Comparison of ENCODE assay signal across 17 mouse cellular contexts in genomic region chr13:18172334-18172733, GRCm38 (mm10).
DNase-seq lines count a peak whose midpoint lies in the region; ATAC-seq and TF ChIP-seq lines count a peak whose summit lies in the region.
"Had no signal": no experiment of that assay in that cellular context is flagged by ENCODE, and none has a peak within 500 bp of the region (broad histone marks: within the 10 kb centered on the region; RNA-seq: fewer than 3 reads in every experiment).

No protein-coding gene starts in this region.

- H3K79me2 ChIP-seq in liver, adult 2 months (ENCODE audit: control insufficient read depth, insufficient read depth, low read length): no peaks in the 10 kb centered on the region

- H3K9me3 ChIP-seq in hindbrain, embryonic 13.5 days: no peaks in the 10 kb centered on the region
- no peaks in the 10 kb centered on the region for H3K9me3 ChIP-seq in hindbrain, embryonic 12.5 days (replicated peaks)
- H3K9me3 ChIP-seq in kidney, embryonic 14.5 days (ENCODE audit: control insufficient read depth, low read length): no peaks in the 10 kb centered on the region
- H3K9me3 ChIP-seq: embryonic facial prominence, embryonic 10.5 days; heart, embryonic 13.5 days; intestine, embryonic 15.5 days; liver, embryonic 15.5 days had no signal

- H3K27ac ChIP-seq in hindbrain, embryonic 13.5 days: 0 out of 2 replicates have a peak overlapping the region, but pooled peaks have one; percentile 18
- H3K27ac ChIP-seq in hindbrain, embryonic 12.5 days: no peak overlapping the region
- H3K27ac ChIP-seq in kidney, adult 2 months (ENCODE audit: insufficient read depth, low read depth, low read length): no peak overlapping the region
- no peak overlapping the region for H3K27ac ChIP-seq in kidney, embryonic 14.5 days (ENCODE audit: low read depth, low read length)
- H3K27ac ChIP-seq in liver, adult 2 months (replicated peaks; ENCODE audit: insufficient read depth, low read depth, low read length): no peak overlapping the region
- H3K27ac ChIP-seq: embryonic facial prominence, embryonic 10.5 days; heart, embryonic 13.5 days; intestine, embryonic 15.5 days; liver, embryonic 15.5 days had no signal

- DNase-seq in kidney, adult 2 months: peak; percentile 34
- peak; percentile 60 for DNase-seq in liver, adult 2 months (ENCODE audit: extremely low read depth, low read depth, low spot score)
- DNase-seq in layer of hippocampus, postnatal 10 days (ENCODE audit: low spot score in 2 of 2): no peak
- DNase-seq in gastrocnemius, postnatal 10 days: no peak
- DNase-seq: gastrocnemius, postnatal 36 days; layer of hippocampus, adult 9-11 months; lung, postnatal 14 days; right cerebral cortex, postnatal 4 days; thymus, adult 18-20 months had no signal

- no peak overlapping the region for H3K4me3 ChIP-seq in hindbrain, embryonic 13.5 days
- H3K4me3 ChIP-seq in hindbrain, embryonic 12.5 days: no peak overlapping the region
- no peak overlapping the region for H3K4me3 ChIP-seq in kidney, adult 2 months (ENCODE audit: insufficient read depth, low read depth, low read length)
- no peak overlapping the region for H3K4me3 ChIP-seq in kidney, embryonic 14.5 days (ENCODE audit: low read length)
- no peak overlapping the region for H3K4me3 ChIP-seq in liver, adult 2 months (ENCODE audit: insufficient read depth, low read depth, low read length)
- H3K4me3 ChIP-seq: embryonic facial prominence, embryonic 10.5 days; heart, embryonic 13.5 days; intestine, embryonic 15.5 days; liver, embryonic 15.5 days had no signal

- no peaks in the 10 kb centered on the region for H3K36me3 ChIP-seq in hindbrain, embryonic 13.5 days
- H3K36me3 ChIP-seq in hindbrain, embryonic 12.5 days: no peaks in the 10 kb centered on the region
- no peaks in the 10 kb centered on the region for H3K36me3 ChIP-seq in kidney, adult 2 months (ENCODE audit: control insufficient read depth, insufficient read depth, low read length)
- no peaks in the 10 kb centered on the region for H3K36me3 ChIP-seq in kidney, embryonic 14.5 days (ENCODE audit: control insufficient read depth, insufficient read depth, low read length)
- no peaks in the 10 kb centered on the region for H3K36me3 ChIP-seq in liver, adult 2 months (ENCODE audit: control insufficient read depth, insufficient read depth, low read length)
- H3K36me3 ChIP-seq: embryonic facial prominence, embryonic 10.5 days; heart, embryonic 13.5 days; intestine, embryonic 15.5 days; liver, embryonic 15.5 days had no signal

- H3K4me2 ChIP-seq in hindbrain, embryonic 13.5 days: no peak overlapping the region
- no peak overlapping the region for H3K4me2 ChIP-seq in hindbrain, embryonic 12.5 days (replicated peaks)
- H3K4me2 ChIP-seq in kidney, embryonic 14.5 days (replicated peaks; ENCODE audit: low read depth, low read length): no peak overlapping the region
- H3K4me2 ChIP-seq: heart, embryonic 13.5 days; intestine, embryonic 15.5 days; liver, embryonic 15.5 days had no signal

- no peak overlapping the region for H3K9ac ChIP-seq in hindbrain, embryonic 13.5 days
- no peak overlapping the region for H3K9ac ChIP-seq in hindbrain, embryonic 12.5 days
- no peak overlapping the region for H3K9ac ChIP-seq in kidney, embryonic 14.5 days (ENCODE audit: low read depth, low read length)
- H3K9ac ChIP-seq in liver, adult 2 months (ENCODE audit: low read depth, low read length): no peak overlapping the region
- H3K9ac ChIP-seq: heart, embryonic 13.5 days; intestine, embryonic 15.5 days; liver, embryonic 15.5 days had no signal

- H3K4me1 ChIP-seq in hindbrain, embryonic 13.5 days (replicated peaks): peaks cover 4% of the 10 kb centered on the region; the same call in 1 of the 2 replicates
- H3K4me1 ChIP-seq in hindbrain, embryonic 12.5 days: no peaks in the 10 kb centered on the region; the same call in 1 of the 2 replicates
- H3K4me1 ChIP-seq in kidney, adult 2 months (ENCODE audit: control insufficient read depth, insufficient read depth, low read length): no peaks in the 10 kb centered on the region
- no peaks in the 10 kb centered on the region for H3K4me1 ChIP-seq in kidney, embryonic 14.5 days (ENCODE audit: control insufficient read depth, insufficient read depth, low read length)
- peaks cover 7% of the 10 kb centered on the region; the same call in 1 of the 2 replicates for H3K4me1 ChIP-seq in liver, adult 2 months (ENCODE audit: control insufficient read depth, insufficient read depth, low read length)
- H3K4me1 ChIP-seq: embryonic facial prominence, embryonic 10.5 days; heart, embryonic 13.5 days; intestine, embryonic 15.5 days had no signal

- ATAC-seq in hindbrain, embryonic 13.5 days (ENCODE audit: low FRiP score): no peak
- no peak for ATAC-seq in hindbrain, embryonic 12.5 days (ENCODE audit: low FRiP score)
- peak; percentile 55; the same call in 1 of the 2 replicates for ATAC-seq in kidney, embryonic 14.5 days (ENCODE audit: low FRiP score, low TSS enrichment)
- ATAC-seq: CD4-positive, CD25-positive, alpha-beta regulatory T cell, adult 4 months; intestine, embryonic 15.5 days had no signal

- H3K27me3 ChIP-seq in hindbrain, embryonic 13.5 days: no peaks in the 10 kb centered on the region
- no peaks in the 10 kb centered on the region for H3K27me3 ChIP-seq in hindbrain, embryonic 12.5 days
- H3K27me3 ChIP-seq in kidney, adult 2 months (replicated peaks; ENCODE audit: control insufficient read depth, insufficient read depth, low read length): no peaks in the 10 kb centered on the region; the same call in 1 of the 2 replicates
- no peaks in the 10 kb centered on the region for H3K27me3 ChIP-seq in kidney, embryonic 14.5 days (ENCODE audit: control insufficient read depth, insufficient read depth, low read length)
- H3K27me3 ChIP-seq in liver, adult 2 months (ENCODE audit: control insufficient read depth, insufficient read depth, low read length): no peaks in the 10 kb centered on the region
- H3K27me3 ChIP-seq: heart, embryonic 13.5 days; intestine, embryonic 15.5 days; liver, embryonic 15.5 days had no signal

- TF ChIP-seq POLR2A in kidney, adult 2 months (IDR thresholded peaks at IDR 0.05; ENCODE audit: low read depth, low read length): no peak
- no peak for TF ChIP-seq POLR2A in liver, adult 2 months (IDR thresholded peaks at IDR 0.05; ENCODE audit: extremely low read depth, insufficient read depth, low read length)

- whole genome bisulfite sequencing in hindbrain, embryonic 13.5 days: 44% methylated on average over 9 of the region's 9 CpGs
- WGBS in hindbrain, embryonic 12.5 days: 42% methylated on average over 9 of the region's 9 CpGs
- WGBS in kidney, adult 2 months: 19% methylated on average over 9 of the region's 9 CpGs
- WGBS in kidney, embryonic 14.5 days: 26% methylated on average over 9 of the region's 9 CpGs
- 18% methylated on average over 9 of the region's 9 CpGs for WGBS in liver, adult 2 months

- no peak for TF ChIP-seq CTCF in kidney, adult 2 months (conservative IDR thresholded peaks at IDR 0.05; ENCODE audit: insufficient read depth, insufficient read length, low read depth, low read length)
- no peak for TF ChIP-seq CTCF in liver, adult 2 months (IDR thresholded peaks at IDR 0.05; ENCODE audit: low read depth, low read length)

Comparison
In these comparisons a context has a peak if more than half of its experiments do, and no peak if none do; other contexts are left out.
1. DNase-seq: peak in kidney, adult 2 months (single experiment) and liver, adult 2 months (single experiment); none in layer of hippocampus, postnatal 10 days (0 of 2) and gastrocnemius, postnatal 10 days (single experiment).